Mouse (Mus musculus) natural killer cell, adult 2 months (primary cell): ENCODE measurements around the gene Slc9c1.
A peak's percentile ranks its signal among the peaks of the same experiment; 100 is the strongest.

Source experiments
- DNase-seq, 2 experiments: peaks; one replicate each; pipeline ENCODE4 v3.0.0; 2022; ENCODE audit warnings: low spot score in 2 of 2

Gene Slc9c1

GRCm38 (mm10) chr16:45625342-45625741, 90.2 kb downstream of the Slc9c1 start:
- no peak for DNase-seq

GRCm38 (mm10) chr16:45629497-45630105, 94.5 kb downstream of the Slc9c1 start:
- no peak for DNase-seq

GRCm38 (mm10) chr16:45630347-45630960, 95.3 kb downstream of the Slc9c1 start:
- peak; percentile 50 to 69 for DNase-seq

- DNase-seq = no peak
These were observed 97.3 kb downstream of the Slc9c1 start for GRCm38 (mm10) chr16:45632420-45632819.

GRCm38 (mm10) chr16:45635826-45636225, 100.7 kb downstream of the Slc9c1 start:
- DNase-seq = no peak

GRCm38 (mm10) chr16:45640070-45640762, 105.1 kb downstream of the Slc9c1 start:
- no peak for DNase-seq

GRCm38 (mm10) chr16:45641301-45641700, 106.2 kb downstream of the Slc9c1 start:
- no peak for DNase-seq

GRCm38 (mm10) chr16:45643944-45644343, 108.8 kb downstream of the Slc9c1 start:
- DNase-seq = no peak

GRCm38 (mm10) chr16:45644380-45644779, 109.3 kb downstream of the Slc9c1 start:
- DNase-seq = no peak

- DNase-seq = no peak
These were observed 116.4 kb downstream of the Slc9c1 start for GRCm38 (mm10) chr16:45651497-45651896.

- DNase-seq = no peak
These were observed 118.2 kb downstream of the Slc9c1 start for GRCm38 (mm10) chr16:45653009-45653933.

- peak; percentile 1 to 12 for DNase-seq
These were observed 118.8 kb downstream of the Slc9c1 start, which contains the start of gene BC016579 for GRCm38 (mm10) chr16:45653934-45654332. TSS of gene BC016579 (minus strand) at chr16:45654068.

GRCm38 (mm10) chr16:45654465-45654864, 119.4 kb downstream of the Slc9c1 start:
- DNase-seq = no peak
